Mouse (Mus musculus): ENCODE results near the gene Gucy2c. TPM values are rescaled to one million over a fixed set of nuclear protein-coding genes. Genes with fewer than 3 reads are reported as not detected.

The Gucy2c gene
- polyA plus RNA-seq, 1 experiment from 2014 or later: 0.14 TPM

GRCm38 (mm10) chr6:136691314-136691713, 90.3 kb downstream of the Gucy2c start:
- no peaks in the 10 kb centered on the region for H3K4me1 ChIP-seq (ENCODE audit: control insufficient read depth, insufficient read depth, low read length)

GRCm38 (mm10) chr6:136690527-136690926, 91.0 kb downstream of the Gucy2c start:
- WGBS: 73% methylated on average over 5 of the region's 5 CpGs
- H3K27me3 ChIP-seq (ENCODE audit: control insufficient read depth, insufficient read depth, low read length): no peaks in the 10 kb centered on the region
- H3K36me3 ChIP-seq (replicated peaks; ENCODE audit: control insufficient read depth, insufficient read depth, low read depth, low read length): no peaks in the 10 kb centered on the region
- no peak overlapping the region for H3K4me3 ChIP-seq (ENCODE audit: low read depth, low read length)
- H3K9ac ChIP-seq (replicated peaks; ENCODE audit: low read length): no peak overlapping the region
- no peak for DNase-seq (ENCODE audit: low spot score)
- H3K27ac ChIP-seq (replicated peaks; ENCODE audit: low read depth, low read length): no peak overlapping the region
- H3K4me2 ChIP-seq (ENCODE audit: low read depth, low read length): no peak overlapping the region
- ATAC-seq (replicated peaks; ENCODE audit: insufficient number of reproducible peaks, low FRiP score, low TSS enrichment, low read depth): no peak
- H3K4me1 ChIP-seq (ENCODE audit: control insufficient read depth, insufficient read depth, low read length): no peaks in the 10 kb centered on the region
- no peaks in the 10 kb centered on the region; the same call in 1 of the 2 replicates for H3K9me3 ChIP-seq (replicated peaks; ENCODE audit: control insufficient read depth, low read length)

More at GRCm38 (mm10) chr6:136691314-136691713, 90.3 kb downstream of the Gucy2c start:
- 86% methylated on average over 6 of the region's 6 CpGs for WGBS
- Histone ChIP-seq H3K27ac (replicated peaks; ENCODE audit: low read depth, low read length) (no peak overlapping the region), H3K4me3 (ENCODE audit: low read depth, low read length) (no peak overlapping the region), H3K9ac (replicated peaks; ENCODE audit: low read length) (no peak overlapping the region), H3K9me3 (replicated peaks; ENCODE audit: control insufficient read depth, low read length) (no peaks in the 10 kb centered on the region; the same call in 1 of the 2 replicates), H3K27me3 (ENCODE audit: control insufficient read depth, insufficient read depth, low read length) (no peaks in the 10 kb centered on the region), H3K4me2 (ENCODE audit: low read depth, low read length) (no peak overlapping the region), H3K36me3 (replicated peaks; ENCODE audit: control insufficient read depth, insufficient read depth, low read depth, low read length) (no peaks in the 10 kb centered on the region)
- no peak for DNase-seq (ENCODE audit: low spot score)
- ATAC-seq (replicated peaks; ENCODE audit: insufficient number of reproducible peaks, low FRiP score, low TSS enrichment, low read depth): no peak

GRCm38 (mm10) chr6:136689790-136690413, 91.7 kb downstream of the Gucy2c start:
- Histone ChIP-seq H3K9me3 (replicated peaks; ENCODE audit: control insufficient read depth, low read length) (no peaks in the 10 kb centered on the region; the same call in 1 of the 2 replicates), H3K4me1 (ENCODE audit: control insufficient read depth, insufficient read depth, low read length) (no peaks in the 10 kb centered on the region), H3K27me3 (ENCODE audit: control insufficient read depth, insufficient read depth, low read length) (no peaks in the 10 kb centered on the region), H3K4me2 (ENCODE audit: low read depth, low read length) (no peak overlapping the region), H3K9ac (replicated peaks; ENCODE audit: low read length) (no peak overlapping the region), H3K36me3 (replicated peaks; ENCODE audit: control insufficient read depth, insufficient read depth, low read depth, low read length) (no peaks in the 10 kb centered on the region), H3K27ac (replicated peaks; ENCODE audit: low read depth, low read length) (no peak overlapping the region), H3K4me3 (ENCODE audit: low read depth, low read length) (no peak overlapping the region)
- 63% methylated on average over 15 of the region's 15 CpGs for WGBS
- peak; percentile 3 for DNase-seq (ENCODE audit: low spot score)
- ATAC-seq (replicated peaks; ENCODE audit: insufficient number of reproducible peaks, low FRiP score, low TSS enrichment, low read depth): no peak

- WGBS: 75% methylated on average over 5 of the region's 5 CpGs
Observed at GRCm38 (mm10) chr6:136685433-136685832, 96.1 kb downstream of the Gucy2c start.

GRCm38 (mm10) chr6:136683410-136684334, 97.9 kb downstream of the Gucy2c start:
- Histone ChIP-seq H3K4me1 (ENCODE audit: control insufficient read depth, insufficient read depth, low read length) (no peaks in the 10 kb centered on the region), H3K4me2 (ENCODE audit: low read depth, low read length) (no peak overlapping the region), H3K9me3 (replicated peaks; ENCODE audit: control insufficient read depth, low read length) (no peaks in the 10 kb centered on the region), H3K27ac (replicated peaks; ENCODE audit: low read depth, low read length) (no peak overlapping the region), H3K27me3 (ENCODE audit: control insufficient read depth, insufficient read depth, low read length) (no peaks in the 10 kb centered on the region), H3K9ac (replicated peaks; ENCODE audit: low read length) (no peak overlapping the region), H3K4me3 (ENCODE audit: low read depth, low read length) (no peak overlapping the region), H3K36me3 (replicated peaks; ENCODE audit: control insufficient read depth, insufficient read depth, low read depth, low read length) (no peaks in the 10 kb centered on the region)
- no peak for ATAC-seq (replicated peaks; ENCODE audit: insufficient number of reproducible peaks, low FRiP score, low TSS enrichment, low read depth)
- DNase-seq (ENCODE audit: low spot score): no peak
- WGBS: 81% methylated on average over 11 of the region's 11 CpGs

More at GRCm38 (mm10) chr6:136685433-136685832, 96.1 kb downstream of the Gucy2c start:
- no peak for ATAC-seq (replicated peaks; ENCODE audit: insufficient number of reproducible peaks, low FRiP score, low TSS enrichment, low read depth)
- Histone ChIP-seq H3K4me2 (ENCODE audit: low read depth, low read length) (no peak overlapping the region), H3K4me1 (ENCODE audit: control insufficient read depth, insufficient read depth, low read length) (no peaks in the 10 kb centered on the region), H3K36me3 (replicated peaks; ENCODE audit: control insufficient read depth, insufficient read depth, low read depth, low read length) (no peaks in the 10 kb centered on the region), H3K9ac (replicated peaks; ENCODE audit: low read length) (no peak overlapping the region), H3K27ac (replicated peaks; ENCODE audit: low read depth, low read length) (no peak overlapping the region), H3K9me3 (replicated peaks; ENCODE audit: control insufficient read depth, low read length) (no peaks in the 10 kb centered on the region), H3K4me3 (ENCODE audit: low read depth, low read length) (no peak overlapping the region), H3K27me3 (ENCODE audit: control insufficient read depth, insufficient read depth, low read length) (no peaks in the 10 kb centered on the region)
- no peak for DNase-seq (ENCODE audit: low spot score)

GRCm38 (mm10) chr6:136679381-136679780, 102.2 kb downstream of the Gucy2c start:
- DNase-seq (ENCODE audit: low spot score) (no peak), ATAC-seq (replicated peaks; ENCODE audit: insufficient number of reproducible peaks, low FRiP score, low TSS enrichment, low read depth) (no peak)
- Histone ChIP-seq H3K9ac (replicated peaks; ENCODE audit: low read length) (no peak overlapping the region), H3K4me2 (ENCODE audit: low read depth, low read length) (no peak overlapping the region), H3K27ac (replicated peaks; ENCODE audit: low read depth, low read length) (no peak overlapping the region), H3K4me1 (ENCODE audit: control insufficient read depth, insufficient read depth, low read length) (no peaks in the 10 kb centered on the region), H3K36me3 (replicated peaks; ENCODE audit: control insufficient read depth, insufficient read depth, low read depth, low read length) (no peaks in the 10 kb centered on the region), H3K9me3 (replicated peaks; ENCODE audit: control insufficient read depth, low read length) (no peaks in the 10 kb centered on the region), H3K27me3 (ENCODE audit: control insufficient read depth, insufficient read depth, low read length) (no peaks in the 10 kb centered on the region), H3K4me3 (ENCODE audit: low read depth, low read length) (no peak overlapping the region)
- 33% methylated on average over 2 of the region's 2 CpGs for WGBS

- H3K9me3 ChIP-seq (replicated peaks; ENCODE audit: control insufficient read depth, low read length): no peaks in the 10 kb centered on the region
- no peak overlapping the region for H3K4me2 ChIP-seq (ENCODE audit: low read depth, low read length)
- ATAC-seq (replicated peaks; ENCODE audit: insufficient number of reproducible peaks, low FRiP score, low TSS enrichment, low read depth): no peak
- no peak overlapping the region for H3K4me3 ChIP-seq (ENCODE audit: low read depth, low read length)
- no peaks in the 10 kb centered on the region for H3K36me3 ChIP-seq (replicated peaks; ENCODE audit: control insufficient read depth, insufficient read depth, low read depth, low read length)
- no peaks in the 10 kb centered on the region for H3K4me1 ChIP-seq (ENCODE audit: control insufficient read depth, insufficient read depth, low read length)
- WGBS: 87% methylated on average over 6 of the region's 6 CpGs
- no peak overlapping the region for H3K9ac ChIP-seq (replicated peaks; ENCODE audit: low read length)
- no peaks in the 10 kb centered on the region for H3K27me3 ChIP-seq (ENCODE audit: control insufficient read depth, insufficient read depth, low read length)
- no peak overlapping the region for H3K27ac ChIP-seq (replicated peaks; ENCODE audit: low read depth, low read length)
- no peak for DNase-seq (ENCODE audit: low spot score)
Observed at GRCm38 (mm10) chr6:136674935-136675334, 106.6 kb downstream of the Gucy2c start.

- 74% methylated on average over 7 of the region's 7 CpGs for WGBS
- DNase-seq (ENCODE audit: low spot score): peak; percentile 7
Observed at GRCm38 (mm10) chr6:136672467-136672866, 109.1 kb downstream of the Gucy2c start.

More at GRCm38 (mm10) chr6:136672467-136672866, 109.1 kb downstream of the Gucy2c start:
- no peaks in the 10 kb centered on the region for H3K9me3 ChIP-seq (replicated peaks; ENCODE audit: control insufficient read depth, low read length)
- no peak overlapping the region for H3K4me3 ChIP-seq (ENCODE audit: low read depth, low read length)
- H3K36me3 ChIP-seq (replicated peaks; ENCODE audit: control insufficient read depth, insufficient read depth, low read depth, low read length): no peaks in the 10 kb centered on the region
- no peak overlapping the region for H3K27ac ChIP-seq (replicated peaks; ENCODE audit: low read depth, low read length)
- ATAC-seq (replicated peaks; ENCODE audit: insufficient number of reproducible peaks, low FRiP score, low TSS enrichment, low read depth): no peak
- H3K4me2 ChIP-seq (ENCODE audit: low read depth, low read length): no peak overlapping the region
- no peak overlapping the region for H3K9ac ChIP-seq (replicated peaks; ENCODE audit: low read length)
- no peaks in the 10 kb centered on the region for H3K27me3 ChIP-seq (ENCODE audit: control insufficient read depth, insufficient read depth, low read length)
- H3K4me1 ChIP-seq (ENCODE audit: control insufficient read depth, insufficient read depth, low read length): no peaks in the 10 kb centered on the region

Measured in embryonic facial prominence, embryonic 11.5 days (tissue).